Mouse (Mus musculus): ENCODE data around the gene Il15ra. TPM values are rescaled to one million over a fixed set of nuclear protein-coding genes. Genes with fewer than 3 reads are reported as not detected.
A peak's percentile ranks its signal among the peaks of the same experiment; 100 is the strongest.

Gene Il15ra
- polyA plus RNA-seq, 1 experiment from 2014 or later: 4.4 TPM

DNA sequence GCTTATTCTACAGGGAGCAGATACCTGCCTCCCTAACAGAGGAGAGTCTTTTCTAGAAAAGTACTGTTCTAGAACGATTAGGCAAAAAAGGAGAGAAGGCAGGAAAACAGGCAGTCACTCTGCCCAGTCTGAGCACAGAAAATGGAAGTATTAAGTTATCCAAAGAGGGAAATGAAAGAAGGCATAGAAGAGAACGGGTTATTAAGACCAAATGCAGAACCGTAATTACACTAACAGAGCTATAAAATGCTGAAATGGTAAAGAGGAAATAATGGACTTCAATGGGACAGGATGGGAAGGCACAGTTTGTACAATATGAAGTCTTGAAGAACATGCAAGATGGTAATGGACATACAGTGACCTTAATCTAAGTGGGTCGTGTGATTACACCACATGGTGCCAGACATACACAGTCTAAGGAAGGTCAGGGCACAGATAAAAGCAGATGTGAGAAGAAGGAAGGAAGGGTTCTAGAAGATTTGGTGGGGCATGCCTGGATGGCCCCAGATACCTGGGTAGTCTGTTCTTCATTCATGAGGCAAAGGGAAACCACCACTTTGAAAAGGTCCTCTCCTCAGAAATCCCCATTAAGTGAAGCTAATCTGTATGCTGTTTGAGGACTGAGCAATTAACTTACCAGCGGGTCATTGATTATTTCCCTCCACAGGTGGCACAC lies 61.5 kb downstream of the Il15ra start:
- Histone ChIP-seq H3K9me3 (no peaks in the 10 kb centered on the region), H3K9ac (no peak overlapping the region), H3K4me1 (no peaks in the 10 kb centered on the region), H3K4me2 (no peak overlapping the region), H3K27me3 (no peaks in the 10 kb centered on the region), H3K36me3 (peaks cover 76% of the 10 kb centered on the region), H3K27ac (no peak overlapping the region), H3K4me3 (no peak overlapping the region)
- ATAC-seq (ENCODE audit: insufficient number of reproducible peaks, low FRiP score, low TSS enrichment, low read depth): no peak
- 67% methylated on average over 5 of the region's 5 CpGs for whole genome bisulfite sequencing

DNA sequence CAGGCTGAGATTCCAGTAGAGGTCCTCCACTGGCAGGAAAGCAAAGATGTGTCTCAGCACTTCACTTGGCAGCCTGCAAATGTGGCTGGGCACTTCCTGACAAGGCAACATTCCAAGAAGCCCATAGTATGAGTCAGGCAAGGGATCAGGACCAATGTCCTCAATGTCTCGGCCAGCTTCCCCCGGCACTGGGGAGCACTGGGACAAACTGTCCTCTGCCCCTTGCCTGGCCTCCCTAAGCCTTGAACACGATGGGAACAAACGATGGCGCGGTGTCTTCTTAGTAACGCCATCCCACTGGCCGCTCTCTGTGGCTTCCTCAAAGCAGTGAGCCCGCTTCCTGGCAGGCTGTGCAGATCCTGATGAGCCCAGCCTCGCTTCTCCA lies 62.1 kb downstream of the Il15ra start:
- 88% methylated on average over 10 of the region's 10 CpGs for WGBS
- ATAC-seq (ENCODE audit: insufficient number of reproducible peaks, low FRiP score, low TSS enrichment, low read depth): no peak

DNA sequence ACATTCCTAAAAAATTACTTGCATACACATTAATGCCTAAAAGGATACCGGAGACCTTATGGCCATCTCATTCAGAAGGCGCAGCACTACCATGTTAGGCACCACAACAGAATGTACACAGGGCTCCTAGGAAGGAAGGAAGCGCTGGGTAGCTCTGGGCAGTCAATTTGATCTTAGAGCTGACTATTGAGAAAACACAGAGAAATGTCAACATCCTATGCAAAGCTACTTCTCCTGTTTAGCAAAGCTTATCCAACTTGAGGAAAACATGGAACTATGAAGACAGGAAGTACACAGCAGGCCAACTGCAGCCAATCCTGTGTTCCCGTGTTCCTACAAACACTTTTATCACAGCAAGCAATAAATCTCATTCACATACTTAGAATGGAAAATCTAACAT lies 66.6 kb downstream of the Il15ra start:
- Histone ChIP-seq H3K4me2 (no peak overlapping the region), H3K27me3 (no peaks in the 10 kb centered on the region), H3K4me3 (no peak overlapping the region), H3K9me3 (no peaks in the 10 kb centered on the region), H3K4me1 (peaks cover 11% of the 10 kb centered on the region), H3K9ac (no peak overlapping the region), H3K36me3 (peaks cover 28% of the 10 kb centered on the region), H3K27ac (no peak overlapping the region)
- no peak for ATAC-seq (ENCODE audit: insufficient number of reproducible peaks, low FRiP score, low TSS enrichment, low read depth)
- WGBS: 88% methylated on average over 4 of the region's 4 CpGs

More for the DNA sequence above, 62.1 kb downstream of the Il15ra start:
- Histone ChIP-seq H3K9ac (no peak overlapping the region), H3K4me1 (no peaks in the 10 kb centered on the region), H3K36me3 (peaks cover 71% of the 10 kb centered on the region), H3K4me3 (no peak overlapping the region), H3K4me2 (no peak overlapping the region), H3K9me3 (no peaks in the 10 kb centered on the region), H3K27ac (no peak overlapping the region), H3K27me3 (no peaks in the 10 kb centered on the region)

DNA sequence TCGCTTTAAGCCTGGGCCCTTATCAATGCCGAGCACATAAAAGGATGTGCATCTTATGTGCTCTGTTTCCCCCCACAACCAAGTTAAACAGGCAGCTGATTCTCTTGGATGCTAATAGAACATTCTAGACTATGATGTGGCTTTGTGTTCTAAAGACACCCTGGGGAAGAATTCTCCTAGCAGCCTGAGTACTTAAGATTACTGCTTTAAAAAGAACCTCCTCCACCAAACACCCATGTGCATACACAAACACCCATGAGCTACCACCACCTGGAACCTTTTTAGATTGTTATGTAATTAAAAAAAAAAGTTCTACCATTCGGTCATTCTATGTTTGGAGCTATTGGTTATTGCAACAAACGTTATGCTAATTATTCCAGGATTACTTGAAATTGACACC lies 67.3 kb downstream of the Il15ra start:
- H3K4me3 ChIP-seq: no peak overlapping the region
- H3K4me1 ChIP-seq: peaks cover 11% of the 10 kb centered on the region
- WGBS: 85% methylated on average over 4 of the region's 4 CpGs
- no peaks in the 10 kb centered on the region for H3K9me3 ChIP-seq
- peaks cover 21% of the 10 kb centered on the region for H3K36me3 ChIP-seq
- no peak for ATAC-seq (ENCODE audit: insufficient number of reproducible peaks, low FRiP score, low TSS enrichment, low read depth)
- no peak overlapping the region for H3K9ac ChIP-seq
- H3K27me3 ChIP-seq: no peaks in the 10 kb centered on the region
- no peak overlapping the region for H3K27ac ChIP-seq
- no peak overlapping the region for H3K4me2 ChIP-seq

DNA sequence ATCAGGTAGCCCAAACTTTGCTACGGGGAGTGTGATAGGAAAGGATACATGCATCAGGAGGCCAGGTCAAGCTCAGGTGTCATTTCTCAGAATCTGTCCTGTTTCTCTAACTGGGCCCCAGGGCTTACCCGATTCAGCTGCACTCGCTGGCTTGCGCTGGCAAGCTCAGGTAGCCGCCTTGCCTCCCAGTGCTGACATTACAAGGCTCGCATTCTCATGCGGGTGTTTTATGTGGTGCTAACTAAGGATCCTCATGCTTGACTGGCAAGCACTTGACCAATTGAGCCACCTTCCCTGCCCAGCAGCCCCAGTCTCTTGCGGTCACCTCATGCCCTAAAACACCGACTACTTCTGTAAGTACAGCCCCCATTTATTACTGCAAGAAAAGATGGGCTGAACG lies 69.3 kb downstream of the Il15ra start:
- no peak overlapping the region for H3K4me3 ChIP-seq
- no peak overlapping the region for H3K9ac ChIP-seq
- H3K27me3 ChIP-seq: no peaks in the 10 kb centered on the region
- no peaks in the 10 kb centered on the region for H3K9me3 ChIP-seq
- H3K4me2 ChIP-seq: no peak overlapping the region
- WGBS: 76% methylated on average over 10 of the region's 10 CpGs
- H3K27ac ChIP-seq: no peak overlapping the region
- H3K36me3 ChIP-seq: peaks cover 3% of the 10 kb centered on the region
- no peak for ATAC-seq (ENCODE audit: insufficient number of reproducible peaks, low FRiP score, low TSS enrichment, low read depth)
- H3K4me1 ChIP-seq: peaks cover 19% of the 10 kb centered on the region

DNA sequence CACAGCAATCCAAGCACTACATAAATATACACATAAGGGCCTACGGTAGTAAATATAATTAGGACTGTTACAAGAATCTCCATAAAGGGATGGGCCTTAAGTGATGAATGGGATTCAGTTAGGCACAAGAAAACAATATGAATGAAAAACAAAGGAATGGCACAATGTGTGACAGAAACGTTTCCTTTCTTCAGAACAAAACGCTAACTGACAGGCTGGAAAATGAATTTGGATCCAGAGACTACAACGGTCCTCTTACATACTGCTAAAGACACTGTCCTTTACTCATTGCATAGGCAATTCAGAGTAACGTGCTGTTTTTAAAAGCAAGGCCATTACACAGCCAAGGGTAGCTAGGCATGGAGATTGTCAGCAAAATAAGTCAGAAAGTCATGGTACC lies 70.0 kb downstream of the Il15ra start:
- peaks cover 25% of the 10 kb centered on the region for H3K4me1 ChIP-seq
- WGBS: 90% methylated on average over 5 of the region's 5 CpGs

DNA sequence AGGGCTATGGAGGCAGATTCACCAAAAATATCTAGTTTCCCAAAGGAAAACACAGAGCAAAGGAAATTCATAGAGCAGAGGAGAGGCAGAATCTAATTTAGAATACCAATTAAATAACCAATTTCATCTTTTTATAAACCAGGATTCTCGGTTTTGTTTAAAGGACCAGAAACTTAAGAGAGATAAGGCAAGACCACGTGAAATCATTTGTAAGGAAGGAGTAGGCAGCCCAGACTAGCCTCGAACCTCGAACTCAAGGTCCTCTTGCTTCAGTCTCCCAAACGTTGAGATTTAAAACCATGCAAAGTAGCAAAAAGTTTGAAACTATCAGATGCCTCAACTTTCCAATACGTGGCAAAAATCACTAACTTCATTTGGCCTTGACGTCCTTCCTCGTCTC lies 71.3 kb downstream of the Il15ra start:
- WGBS: 52% methylated on average over 8 of the region's 8 CpGs
- Histone ChIP-seq H3K9me3 (no peaks in the 10 kb centered on the region), H3K27me3 (no peaks in the 10 kb centered on the region), H3K36me3 (peaks cover 10% of the 10 kb centered on the region), H3K4me3 (peak overlapping the region; percentile 90), H3K4me2 (peak overlapping the region; percentile 84), H3K27ac (no peak overlapping the region), H3K4me1 (peaks cover 26% of the 10 kb centered on the region), H3K9ac (peak overlapping the region; percentile 83; the same call in 1 of the 2 replicates)
- no peak for ATAC-seq (ENCODE audit: insufficient number of reproducible peaks, low FRiP score, low TSS enrichment, low read depth)

More for the DNA sequence above, 70.0 kb downstream of the Il15ra start:
- H3K36me3 ChIP-seq: 0 out of 2 replicates have a peak, but pooled peaks cover 3% of the 10 kb centered on the region
- no peak overlapping the region for H3K27ac ChIP-seq
- H3K4me2 ChIP-seq: no peak overlapping the region
- no peak overlapping the region for H3K4me3 ChIP-seq
- H3K27me3 ChIP-seq: no peaks in the 10 kb centered on the region
- H3K9ac ChIP-seq: no peak overlapping the region
- no peaks in the 10 kb centered on the region for H3K9me3 ChIP-seq
- no peak for ATAC-seq (ENCODE audit: insufficient number of reproducible peaks, low FRiP score, low TSS enrichment, low read depth)

DNA sequence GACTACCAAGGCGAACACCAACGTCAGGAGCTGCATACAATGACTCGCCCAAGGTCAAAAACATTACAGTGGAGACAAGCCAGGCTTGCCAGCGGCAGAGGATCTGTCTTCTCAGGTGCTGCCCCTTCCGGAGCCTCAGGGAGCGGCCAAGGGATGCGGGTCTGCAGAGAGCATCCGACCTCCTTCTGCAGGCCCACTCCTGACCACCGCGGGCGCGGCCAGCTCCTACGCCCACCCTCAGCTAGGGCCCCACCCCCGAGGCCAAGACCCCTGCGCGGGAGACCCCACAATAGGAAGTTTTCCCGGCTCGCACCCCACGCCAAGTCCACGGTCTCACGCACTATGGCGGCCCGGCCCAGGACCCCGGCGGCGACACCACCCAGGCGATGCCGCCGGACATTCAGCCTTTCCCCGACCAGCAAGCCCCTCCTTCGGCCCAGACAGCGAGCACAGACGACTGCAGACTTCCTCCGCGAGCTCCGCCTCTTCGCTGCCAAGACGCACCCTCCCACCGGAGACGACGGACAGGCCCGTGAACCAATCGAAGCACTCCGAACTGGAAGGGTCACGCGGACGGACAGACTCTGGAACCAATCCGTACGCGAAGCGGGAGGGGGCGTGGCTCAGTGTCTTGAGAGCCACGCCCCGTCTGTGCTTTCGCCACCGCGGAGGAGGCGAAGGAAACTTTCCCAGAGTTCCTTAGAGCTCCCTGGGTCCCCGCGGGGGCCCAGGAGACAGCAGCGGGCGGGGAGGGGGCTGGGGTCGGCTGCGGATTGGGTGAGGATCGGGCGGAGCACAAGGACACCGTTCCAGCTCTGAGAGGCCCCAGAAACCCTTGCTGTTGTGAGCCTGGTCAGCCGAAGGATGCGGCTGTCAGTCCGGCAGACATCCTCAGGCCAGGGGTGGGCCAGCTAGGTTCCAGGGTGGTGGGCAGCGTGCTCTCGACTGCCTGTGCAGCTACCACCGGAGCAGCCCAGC lies 72.3 kb downstream of the Il15ra start, which contains the start of the genes Fbh1 and Ankrd16:
Gene Fbh1, minus strand, starts transcription at position 492 of the 978 bp plus-strand sequence.
Gene Ankrd16, plus strand, starts transcription at position 786 of the 978 bp plus-strand sequence.
- Histone ChIP-seq H3K27me3 (no peaks in the 10 kb centered on the region), H3K9me3 (no peaks in the 10 kb centered on the region), H3K4me2 (peak within 1 kb of the TSS; percentile 84), H3K4me3 (peak within 1 kb of the TSS; percentile 90), H3K4me1 (peaks cover 26% of the 10 kb centered on the region), H3K27ac (peak within 1 kb of the TSS; percentile 97), H3K9ac (peak within 1 kb of the TSS; percentile 83), H3K36me3 (peaks cover 20% of the 10 kb centered on the region)
- WGBS: under 1% methylated on average over 73 of the region's 73 CpGs
- peak; percentile 97 for ATAC-seq (ENCODE audit: insufficient number of reproducible peaks, low FRiP score, low TSS enrichment, low read depth)

DNA sequence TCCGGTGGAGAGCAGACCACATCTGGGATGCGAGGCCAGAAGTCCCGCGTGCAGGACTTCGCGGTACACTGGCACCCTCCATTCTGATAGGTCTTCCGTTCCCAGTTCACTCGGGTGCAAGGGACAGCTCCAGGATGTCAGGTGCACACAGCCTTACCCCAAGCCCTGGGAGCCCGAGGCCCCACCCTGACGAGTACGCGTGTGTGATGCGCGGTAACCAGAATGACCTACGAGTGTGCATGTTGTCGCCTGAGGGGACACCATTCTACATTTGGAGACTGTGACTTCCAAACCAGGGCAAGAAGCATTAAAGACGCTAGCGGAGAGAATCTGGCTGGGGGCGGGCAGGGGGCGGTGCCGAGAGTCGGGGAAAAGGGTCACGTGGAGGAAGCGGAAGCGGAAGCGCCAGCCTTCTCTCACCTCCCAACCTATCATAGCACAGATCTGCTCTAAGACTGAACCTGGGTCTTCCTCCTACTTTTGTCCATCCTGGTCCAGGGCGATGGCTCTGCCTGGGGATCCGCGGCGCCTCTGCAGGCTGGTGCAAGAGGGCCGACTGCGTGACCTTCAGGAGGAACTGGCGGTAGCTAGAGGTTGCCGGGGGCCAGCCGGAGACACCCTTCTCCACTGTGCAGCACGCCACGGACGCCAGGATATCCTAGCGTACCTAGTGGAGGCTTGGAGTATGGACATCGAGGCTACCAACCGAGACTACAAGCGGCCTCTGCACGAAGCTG lies 73.2 kb downstream of the Il15ra start:
- ATAC-seq (ENCODE audit: insufficient number of reproducible peaks, low FRiP score, low TSS enrichment, low read depth): peak; percentile 82
- Histone ChIP-seq H3K9me3 (no peaks in the 10 kb centered on the region), H3K36me3 (peaks cover 28% of the 10 kb centered on the region), H3K9ac (peak overlapping the region; percentile 81), H3K4me3 (peak overlapping the region; percentile 90), H3K4me1 (peaks cover 26% of the 10 kb centered on the region), H3K27ac (peak overlapping the region; percentile 97), H3K4me2 (peak overlapping the region; percentile 84), H3K27me3 (no peaks in the 10 kb centered on the region)
- under 1% methylated on average over 43 of the region's 43 CpGs for WGBS

Measured in limb, embryonic 15.5 days (tissue).